Mouse (Mus musculus): ENCODE results near the gene Slc22a2. TPM values are rescaled to one million over a fixed set of nuclear protein-coding genes. Genes with fewer than 3 reads are reported as not detected.
A peak's percentile ranks its signal among the peaks of the same experiment; 100 is the strongest.
"Not testable (repeated sequence)": the region's sequence is repeated elsewhere in the genome, so short reads cannot be mapped to it uniquely, and the experiment has no call there.

Slc22a2 gene
- not detected for polyA plus RNA-seq (2021)

DNA sequence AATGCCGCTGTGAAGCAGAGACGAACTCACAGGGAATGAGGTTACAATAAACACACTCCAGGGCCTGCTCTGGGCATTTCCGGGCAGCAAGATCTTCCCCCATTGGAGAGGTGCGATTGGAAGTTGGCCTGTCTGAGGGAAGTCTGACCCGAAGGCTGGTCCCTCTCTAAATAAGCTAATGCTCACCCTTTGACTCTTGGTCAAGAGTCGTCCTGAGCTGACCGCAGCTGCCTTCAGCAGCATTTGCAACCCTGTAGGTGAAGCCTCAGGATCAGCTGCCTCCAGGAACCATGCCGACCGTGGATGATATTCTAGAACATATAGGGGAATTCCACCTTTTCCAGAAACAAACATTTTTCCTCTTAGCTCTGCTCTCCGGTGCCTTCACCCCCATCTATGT, at the start of gene Slc22a2:
Gene Slc22a2 (plus strand): TSS at position 142 of the 400 bp plus-strand sequence.
- ChIA-PET POLR2A (no interaction called here), CTCF (no interaction called here)
- H3K27me3 ChIP-seq: peaks cover 5% of the 10 kb centered on the region
- no peak for ATAC-seq
- no peak for DNase-seq (ENCODE audit: low read depth, low spot score)
- no peak for TF ChIP-seq CTCF (IDR thresholded peaks at IDR 0.05)
- in situ Hi-C loops (cut with MboI; ENCODE audit: low pct_unique_long_range_greater_than_20kb): no loop called here

DNA sequence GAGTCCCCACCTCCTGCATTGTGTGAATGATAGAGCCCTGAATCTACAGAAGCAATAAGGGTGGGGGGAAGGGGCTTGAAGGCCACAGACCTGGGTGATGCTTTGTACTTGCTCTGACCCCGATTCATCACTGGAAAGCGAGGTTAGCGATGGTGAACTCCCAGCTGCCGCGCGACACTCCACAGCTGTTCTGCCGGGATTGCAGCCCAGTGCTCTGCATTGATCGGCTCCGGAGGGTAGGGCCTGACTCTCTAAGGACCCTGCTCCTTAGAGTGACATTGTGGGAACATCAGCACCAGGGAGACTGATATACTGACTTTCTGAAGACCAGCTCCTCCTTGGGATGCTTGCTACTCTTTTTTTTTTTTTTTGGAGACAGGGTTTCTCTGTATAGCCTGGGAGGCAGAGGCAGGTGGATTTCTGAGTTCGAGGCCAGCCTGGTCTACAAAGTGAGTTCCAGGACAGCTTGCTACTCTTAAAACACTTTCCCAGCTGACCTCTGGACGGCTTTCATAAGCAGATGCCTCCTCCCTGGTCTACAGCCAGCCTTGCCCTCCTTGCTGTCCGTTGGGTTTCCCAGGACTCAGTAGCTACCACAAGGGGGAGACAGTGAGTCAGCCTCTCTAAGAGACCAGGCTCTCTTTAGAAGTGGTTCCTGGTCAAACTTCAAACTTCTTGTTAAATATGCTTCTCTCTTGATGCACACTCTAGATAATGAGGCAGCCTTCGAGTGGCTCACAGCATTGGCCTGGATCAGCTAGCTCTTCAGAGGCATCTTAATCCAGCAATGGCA, 49.4 kb upstream of the Slc22a2 start:
- peak; percentile 80 for TF ChIP-seq CTCF (IDR thresholded peaks at IDR 0.05)
- DNase-seq (ENCODE audit: low read depth, low spot score): peak; percentile 20
- ATAC-seq: no peak
- ChIA-PET CTCF (interaction anchor here (0.7 to 1.3 kb wide), 3 partner anchors 74 to 126 kb away, joined by 3 read pairs; no protein-coding TSS in a partner anchor), POLR2A (no interaction called here)
- H3K27me3 ChIP-seq: peaks cover 15% of the 10 kb centered on the region
- in situ Hi-C loops (cut with MboI; ENCODE audit: low pct_unique_long_range_greater_than_20kb): loop anchor here (5.0 kb wide), 2 partner anchors 123 to 278 kb away; no protein-coding TSS in a partner anchor

- ATAC-seq: no peak
- in situ Hi-C loops (cut with MboI; ENCODE audit: low pct_unique_long_range_greater_than_20kb): no loop called here
- no peaks in the 10 kb centered on the region for H3K27me3 ChIP-seq
- no peak for DNase-seq (ENCODE audit: low read depth, low spot score)
- POLR2A ChIA-PET: no interaction called here
- CTCF ChIA-PET: no interaction called here
- no peak for TF ChIP-seq CTCF (IDR thresholded peaks at IDR 0.05)
Measured at GRCm38 (mm10) chr17:12562215-12562614, 21.7 kb upstream of the Slc22a2 start.

GRCm38 (mm10) chr17:12564481-12565000, 19.4 kb upstream of the Slc22a2 start:
- POLR2A ChIA-PET; CTCF ChIA-PET; DNase-seq (ENCODE audit: low read depth, low spot score); in situ Hi-C loops (cut with MboI; ENCODE audit: low pct_unique_long_range_greater_than_20kb); ATAC-seq; H3K27me3 ChIP-seq: not testable (repeated sequence)

- in situ Hi-C loops (cut with MboI; ENCODE audit: low pct_unique_long_range_greater_than_20kb): no loop called here
- ChIA-PET POLR2A (no interaction called here), CTCF (no interaction called here)
- DNase-seq (ENCODE audit: low read depth, low spot score) (no peak), ATAC-seq (no peak)
- no peak for TF ChIP-seq CTCF (IDR thresholded peaks at IDR 0.05)
- H3K27me3 ChIP-seq: no peaks in the 10 kb centered on the region
Measured at GRCm38 (mm10) chr17:12565443-12565842, 18.5 kb upstream of the Slc22a2 start.

GRCm38 (mm10) chr17:12571316-12571715, 12.6 kb upstream of the Slc22a2 start:
- peaks cover 10% of the 10 kb centered on the region for H3K27me3 ChIP-seq
- DNase-seq (ENCODE audit: low read depth, low spot score) (no peak), ATAC-seq (no peak)
- in situ Hi-C loops (cut with MboI; ENCODE audit: low pct_unique_long_range_greater_than_20kb): no loop called here
- ChIA-PET POLR2A (no interaction called here), CTCF (interaction anchor here (1.2 kb wide), 1 partner anchor 9 kb away, joined by 3 read pairs; no protein-coding TSS in a partner anchor)
- TF ChIP-seq CTCF (IDR thresholded peaks at IDR 0.05): no peak

DNA sequence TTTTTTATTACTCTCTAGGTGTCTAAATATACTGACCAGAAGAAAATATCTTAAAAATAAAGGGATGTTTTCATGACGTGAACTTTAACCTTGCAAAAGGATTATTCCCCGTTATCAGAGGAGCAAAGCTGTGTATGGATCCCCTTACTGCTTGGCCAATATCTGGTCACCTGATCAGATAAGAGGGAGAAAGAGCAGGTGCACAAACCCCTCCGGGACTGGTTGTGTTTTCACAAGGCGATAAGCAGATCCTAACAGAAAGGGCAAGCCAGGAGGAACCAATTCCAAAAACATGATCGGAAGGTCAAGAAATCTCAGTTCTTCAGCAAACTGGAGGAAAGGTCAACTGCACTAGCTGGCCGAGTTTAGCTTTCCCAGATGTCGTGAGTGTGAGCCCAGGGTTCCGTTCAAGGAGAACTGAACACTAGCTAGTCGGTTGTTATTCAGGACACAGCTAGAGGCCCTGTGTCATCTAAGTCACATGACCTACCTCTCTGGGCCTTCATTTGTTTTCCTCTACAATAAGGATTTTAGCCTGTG, 11.9 kb upstream of the Slc22a2 start:
- ATAC-seq (no peak), DNase-seq (ENCODE audit: low read depth, low spot score) (no peak)
- ChIA-PET CTCF (no interaction called here), POLR2A (no interaction called here)
- H3K27me3 ChIP-seq: peaks cover 10% of the 10 kb centered on the region
- no peak for TF ChIP-seq CTCF (IDR thresholded peaks at IDR 0.05)
- in situ Hi-C loops (cut with MboI; ENCODE audit: low pct_unique_long_range_greater_than_20kb): no loop called here

- POLR2A ChIA-PET: no interaction called here
- in situ Hi-C loops (cut with MboI; ENCODE audit: low pct_unique_long_range_greater_than_20kb): no loop called here
- peaks cover 16% of the 10 kb centered on the region for H3K27me3 ChIP-seq
- TF ChIP-seq CTCF (IDR thresholded peaks at IDR 0.05): no peak
- DNase-seq (ENCODE audit: low read depth, low spot score) (no peak), ATAC-seq (no peak)
- CTCF ChIA-PET: no interaction called here
Measured at GRCm38 (mm10) chr17:12575391-12575790, 8.5 kb upstream of the Slc22a2 start.

DNA sequence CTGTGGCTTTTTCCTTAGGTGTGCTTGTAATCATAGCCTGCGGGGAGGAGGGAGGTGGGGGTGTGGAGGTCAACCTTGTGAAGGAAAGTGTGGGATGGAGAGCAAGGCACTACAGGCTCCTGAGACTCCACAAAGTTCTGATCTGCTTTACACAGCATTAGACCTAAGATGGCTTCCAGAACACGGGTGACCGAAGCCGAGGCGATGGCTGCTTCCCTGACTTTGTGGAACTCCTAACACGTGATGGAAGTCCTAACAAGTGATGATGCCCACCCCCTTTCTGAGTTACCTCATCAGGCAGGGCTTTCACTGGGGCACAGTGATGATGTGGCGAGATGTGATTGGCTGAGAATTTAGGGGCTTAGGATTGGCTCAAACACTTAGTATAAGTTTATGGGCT, 6.8 kb upstream of the Slc22a2 start:
- ChIA-PET POLR2A (no interaction called here), CTCF (no interaction called here)
- no peak for TF ChIP-seq CTCF (IDR thresholded peaks at IDR 0.05)
- H3K27me3 ChIP-seq: peaks cover 8% of the 10 kb centered on the region
- no peak for ATAC-seq
- DNase-seq (ENCODE audit: low read depth, low spot score): no peak
- in situ Hi-C loops (cut with MboI; ENCODE audit: low pct_unique_long_range_greater_than_20kb): no loop called here

DNA sequence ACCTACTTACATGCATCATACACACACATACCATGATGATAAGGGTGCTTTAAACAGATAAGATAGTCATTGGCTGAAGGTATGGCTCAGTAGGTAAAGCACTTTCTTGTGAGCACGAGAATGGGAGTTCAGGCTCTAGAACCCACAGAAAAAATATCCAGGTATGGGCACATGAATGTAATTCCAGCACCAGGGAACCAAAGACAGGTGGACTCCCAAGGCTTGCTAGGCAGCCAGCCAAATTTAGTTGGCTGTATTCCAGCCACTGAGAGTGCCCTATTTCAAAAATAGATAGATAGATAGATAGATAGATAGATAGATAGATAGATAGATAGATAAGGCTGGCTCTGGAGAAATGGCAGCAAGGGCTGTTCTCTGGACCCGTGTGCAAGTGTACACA, 1.4 kb downstream of the Slc22a2 start:
- DNase-seq (ENCODE audit: low read depth, low spot score): no peak
- no peak for TF ChIP-seq CTCF (IDR thresholded peaks at IDR 0.05)
- ATAC-seq: no peak
- ChIA-PET CTCF (no interaction called here), POLR2A (no interaction called here)
- H3K27me3 ChIP-seq: peaks cover 5% of the 10 kb centered on the region
- in situ Hi-C loops (cut with MboI; ENCODE audit: low pct_unique_long_range_greater_than_20kb): no loop called here

DNA sequence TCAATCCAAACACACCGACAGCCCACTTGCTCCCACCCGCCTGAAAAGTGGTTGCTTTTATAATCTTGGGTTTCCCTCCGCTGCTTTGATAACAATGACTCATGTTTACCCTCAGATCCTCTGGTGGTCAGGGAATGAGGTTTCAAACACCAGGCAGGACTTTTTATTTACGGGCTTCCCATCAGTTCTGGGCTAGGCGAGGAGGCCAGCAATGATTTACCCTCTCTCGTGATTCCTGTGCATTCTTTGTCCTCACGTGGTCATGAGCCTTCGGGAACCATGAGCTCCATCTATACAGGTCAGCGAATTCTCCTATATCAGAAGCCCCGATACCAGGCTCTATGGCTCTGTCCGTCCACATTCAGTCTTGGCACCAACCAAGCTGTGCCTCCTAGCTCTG, 3.0 kb downstream of the Slc22a2 start:
- POLR2A ChIA-PET: no interaction called here
- ATAC-seq: no peak
- H3K27me3 ChIP-seq: peaks cover 5% of the 10 kb centered on the region
- in situ Hi-C loops (cut with MboI; ENCODE audit: low pct_unique_long_range_greater_than_20kb): no loop called here
- CTCF ChIA-PET: no interaction called here
- peak; percentile 13 for DNase-seq (ENCODE audit: low read depth, low spot score)
- no peak for TF ChIP-seq CTCF (IDR thresholded peaks at IDR 0.05)
